Mouse (Mus musculus): ENCODE data around the gene Chst8.

Gene Chst8

GRCm38 (mm10) chr7:34630211-34631085 is 182.1 kb downstream of the Chst8 start:
- DNase-seq (ENCODE audit: low spot score in 2 of 2), result peak in 1 of 2 experiments; percentile 50

DNA sequence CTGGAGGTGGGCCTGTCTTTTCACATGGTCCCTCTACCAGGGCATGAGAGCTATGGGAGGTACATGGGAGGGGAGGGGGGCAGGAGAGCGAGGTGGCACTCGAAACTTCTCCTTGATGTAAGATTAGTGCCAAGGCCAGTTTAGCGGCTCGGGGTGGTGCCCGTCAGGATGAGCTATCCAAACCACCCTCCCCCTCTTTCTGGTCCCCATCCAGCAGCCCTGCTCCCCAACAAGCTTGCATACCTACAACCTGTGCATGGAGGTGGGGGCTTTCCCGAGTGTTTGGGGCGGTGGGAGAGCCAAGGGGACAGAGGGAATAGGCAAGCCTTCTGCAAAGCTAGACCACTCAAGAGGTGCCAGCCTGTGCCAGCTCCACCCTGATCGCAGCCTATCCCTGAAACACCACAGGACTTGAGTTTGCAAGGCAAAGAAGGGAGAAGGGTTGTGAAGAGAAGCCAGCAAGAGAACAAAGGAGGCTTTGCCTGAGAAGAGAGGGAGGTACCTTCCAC is 182.8 kb downstream of the Chst8 start:
- no peak for DNase-seq (ENCODE audit: low spot score in 2 of 2)
